Mouse (Mus musculus): ENCODE measurements around the gene Tbc1d2.
A peak's percentile ranks its signal among the peaks of the same experiment; 100 is the strongest.

The Tbc1d2 gene

DNA sequence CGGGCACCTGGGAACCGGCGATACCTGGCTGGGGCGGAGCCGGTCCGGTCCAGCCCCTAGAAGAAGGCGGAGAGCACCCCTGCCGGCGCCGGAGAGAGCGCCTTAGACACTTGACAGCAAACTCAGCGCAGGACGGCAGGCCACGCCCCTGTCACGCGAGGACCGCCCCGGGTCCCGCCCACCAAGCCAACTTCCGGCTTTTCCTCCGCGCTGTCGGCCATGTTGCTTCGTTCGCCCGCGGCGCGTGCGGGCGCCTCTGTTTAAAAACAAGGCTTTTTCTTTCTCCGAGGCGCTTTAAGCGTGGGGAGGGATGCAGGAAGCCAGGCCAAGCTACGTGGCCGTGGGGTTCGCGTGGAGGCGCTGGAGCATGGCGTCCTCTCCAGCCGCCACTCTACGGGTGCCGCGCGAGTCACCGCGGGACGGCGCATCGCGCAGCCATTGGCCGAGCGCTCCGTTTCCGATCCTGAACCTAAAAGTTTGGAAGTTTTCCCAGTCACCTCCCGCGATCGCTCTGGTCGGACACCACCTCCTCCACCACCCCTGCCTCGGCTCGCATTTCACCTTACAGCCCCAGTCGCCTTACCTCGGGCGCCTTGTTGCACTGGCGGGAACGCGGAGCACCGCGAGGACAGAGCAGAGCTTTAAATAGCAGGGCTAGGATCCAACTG lies at the start of gene Tbc1d2:
Gene Tbc1d2 (minus strand): TSS at position 124 of the 668 bp plus-strand sequence.
- DNase-seq = peak; percentile 96

DNA sequence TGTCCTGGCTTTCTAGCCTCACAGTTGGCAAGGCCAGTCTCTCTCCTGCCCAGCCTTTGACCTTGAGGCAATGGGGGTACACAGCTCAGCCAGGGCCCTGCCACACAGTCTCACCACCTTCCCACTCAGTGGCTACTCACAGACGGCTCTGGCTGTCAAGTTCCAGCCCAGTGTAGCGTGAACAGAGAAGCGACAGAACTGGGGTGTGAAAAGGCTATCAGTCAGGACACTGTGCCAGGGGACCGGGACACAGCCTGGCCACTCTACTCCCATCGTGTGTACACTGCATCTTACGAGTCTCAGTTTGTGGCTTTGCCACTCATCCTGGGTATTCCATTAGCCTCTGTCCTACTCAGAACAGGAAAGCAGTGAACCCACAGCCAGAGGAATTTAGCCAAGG lies 46.5 kb upstream of the Tbc1d2 start:
- DNase-seq = no peak

DNA sequence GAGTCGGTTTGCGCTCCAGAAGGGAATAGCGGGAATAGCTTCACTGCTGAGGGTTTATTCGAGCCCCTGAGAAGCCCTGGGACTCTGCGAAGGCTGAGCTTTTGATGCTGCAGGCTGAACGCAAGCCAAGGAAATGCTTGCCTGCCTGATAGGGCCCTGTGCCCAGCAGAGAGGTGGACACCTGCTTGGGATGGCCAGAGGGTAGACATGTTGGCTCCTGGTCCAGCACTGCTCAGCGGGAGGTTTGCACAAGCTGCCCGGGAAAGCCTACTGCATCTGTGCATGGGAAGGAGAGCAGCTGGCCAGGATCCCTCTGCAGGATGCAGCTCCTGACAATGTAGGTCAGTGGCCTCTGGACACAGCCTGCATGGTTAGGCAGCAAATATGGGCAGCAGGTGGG lies 40.6 kb upstream of the Tbc1d2 start:
- no peak for DNase-seq

DNA sequence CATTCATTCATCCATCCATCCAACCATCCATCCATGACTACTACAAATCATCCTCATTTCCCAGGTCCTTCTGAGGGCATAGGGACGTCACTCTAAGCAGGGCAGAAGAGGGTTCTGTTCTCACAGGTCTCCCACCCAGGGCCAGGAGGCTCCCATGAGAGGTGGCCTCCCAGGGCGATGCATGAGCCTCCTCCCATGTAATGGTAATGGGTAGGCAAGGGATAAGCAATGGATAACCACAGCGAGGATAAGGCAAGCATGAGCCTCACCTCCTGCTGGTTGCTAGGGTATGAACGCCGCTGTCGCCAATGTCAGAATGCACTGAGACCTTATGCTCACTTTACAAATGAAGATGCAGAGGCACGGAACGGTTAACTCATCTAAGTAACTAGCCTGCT lies 40.0 kb upstream of the Tbc1d2 start:
- no peak for DNase-seq

DNA sequence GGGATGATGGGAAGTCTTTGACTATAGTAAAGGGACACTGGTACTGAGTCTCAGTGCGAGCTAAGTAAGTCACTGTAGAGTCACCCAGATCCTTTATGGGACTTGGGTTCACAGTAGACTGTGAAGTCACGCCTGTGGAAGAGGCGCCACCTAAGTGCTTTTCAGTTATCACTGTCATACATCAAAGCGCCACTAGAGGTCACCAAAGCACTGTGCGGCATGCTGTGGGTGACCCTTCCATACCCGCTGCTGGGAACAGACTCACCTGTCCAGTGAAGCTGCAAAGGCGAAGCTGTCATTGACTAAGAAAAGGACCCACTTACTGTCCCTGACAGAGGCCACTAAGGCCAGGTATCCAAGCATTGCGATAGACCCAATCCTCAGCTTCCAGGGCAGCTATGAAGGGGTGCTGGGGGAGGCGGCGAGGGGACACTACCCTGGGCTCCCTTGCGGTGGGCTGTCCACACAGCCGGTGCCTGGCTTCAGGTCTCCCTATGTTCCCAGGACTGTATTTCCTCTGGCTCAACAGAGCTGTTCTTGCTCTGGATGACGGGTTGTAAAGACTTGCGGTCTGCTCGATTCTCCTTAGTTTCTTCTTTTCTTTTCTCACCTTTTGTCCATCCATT lies 39.5 kb upstream of the Tbc1d2 start:
- peak; percentile 85 for DNase-seq

DNA sequence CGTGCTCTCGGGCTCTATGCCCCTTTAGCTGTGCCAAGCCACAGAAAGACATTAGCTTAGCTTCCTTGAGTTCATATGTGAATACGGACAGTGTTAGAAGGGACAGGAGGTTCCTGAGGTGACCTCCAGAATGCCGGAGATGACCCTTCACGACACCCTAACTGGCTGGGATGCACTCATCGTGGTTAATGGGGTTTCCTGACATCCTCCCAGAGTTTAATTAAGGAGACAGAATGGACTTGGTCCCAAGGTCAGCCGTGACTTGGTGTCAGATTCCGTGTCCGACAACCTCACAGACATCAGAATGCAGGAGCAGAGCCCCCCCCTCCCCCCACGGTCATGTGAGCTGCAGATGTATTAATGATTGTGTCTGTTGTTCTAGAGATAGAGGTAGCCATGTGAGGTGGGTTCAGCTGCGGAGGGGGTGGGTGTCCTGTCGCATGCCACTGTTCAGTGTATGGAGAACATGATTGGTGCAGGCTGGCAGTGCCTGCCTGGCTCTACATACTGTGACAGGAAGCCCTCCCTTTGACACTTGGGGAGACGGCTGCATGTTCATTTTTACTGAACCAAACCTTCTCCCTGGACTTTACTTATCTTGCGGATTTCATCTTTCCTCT lies 38.3 kb upstream of the Tbc1d2 start:
- no peak for DNase-seq

DNA sequence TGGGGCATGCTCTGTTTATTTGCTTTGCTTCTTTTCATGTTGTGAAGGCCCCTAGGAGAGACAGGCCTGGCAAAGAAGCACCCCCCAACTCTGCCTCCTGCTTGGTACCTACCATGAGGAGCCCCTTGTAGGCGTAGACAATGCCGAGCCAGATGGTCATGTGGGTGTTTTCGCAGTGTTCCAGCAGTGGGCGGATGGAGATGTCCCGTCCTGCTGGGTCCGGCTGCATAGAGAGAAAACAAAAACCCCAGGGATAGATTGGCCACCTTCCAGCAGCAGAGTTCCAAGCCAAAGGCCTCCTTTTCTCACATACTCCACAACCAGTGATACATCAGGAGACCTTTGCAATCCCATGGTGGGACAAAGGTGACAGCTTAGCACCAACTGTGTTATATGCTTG lies 34.2 kb upstream of the Tbc1d2 start:
- DNase-seq = no peak

DNA sequence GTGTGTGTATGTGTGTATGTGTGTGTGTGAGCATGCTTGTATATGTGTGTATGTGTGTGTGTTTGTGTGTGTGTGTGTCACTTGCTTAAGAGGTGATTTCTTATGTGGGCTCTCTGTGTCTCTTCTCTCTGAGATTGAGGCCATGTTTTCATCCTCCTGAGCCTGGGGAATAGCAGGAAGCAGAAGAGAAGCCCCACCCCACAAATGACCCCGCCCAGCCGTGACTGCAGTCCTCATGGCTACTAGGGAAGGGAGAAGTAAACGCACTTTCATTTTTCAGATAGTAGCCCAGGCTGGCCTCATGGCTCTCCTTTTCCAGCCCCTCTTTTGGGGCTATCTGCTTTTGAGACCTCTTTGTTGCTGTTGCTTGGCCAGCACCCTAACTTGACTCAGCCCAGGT lies 26.6 kb upstream of the Tbc1d2 start:
- DNase-seq = no peak

DNA sequence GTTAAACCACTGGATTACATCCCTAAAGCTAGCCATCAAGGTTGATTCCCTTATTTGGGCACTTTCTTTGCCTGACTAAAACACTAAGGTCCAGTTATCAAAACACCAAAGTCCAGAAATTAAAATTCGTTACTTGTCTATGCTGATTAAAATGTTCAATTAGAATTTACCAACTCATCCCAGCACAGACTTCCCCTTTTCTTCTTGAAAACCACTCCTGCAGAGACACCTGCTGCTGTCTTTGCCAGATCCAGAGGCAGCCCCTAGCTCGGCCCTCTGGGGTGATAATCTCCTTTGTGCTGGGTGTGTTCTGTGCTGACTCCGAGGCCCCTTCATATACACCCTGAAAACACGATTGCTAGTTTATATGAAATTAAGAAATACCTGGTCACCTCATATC lies 26.0 kb upstream of the Tbc1d2 start:
- no peak for DNase-seq

DNA sequence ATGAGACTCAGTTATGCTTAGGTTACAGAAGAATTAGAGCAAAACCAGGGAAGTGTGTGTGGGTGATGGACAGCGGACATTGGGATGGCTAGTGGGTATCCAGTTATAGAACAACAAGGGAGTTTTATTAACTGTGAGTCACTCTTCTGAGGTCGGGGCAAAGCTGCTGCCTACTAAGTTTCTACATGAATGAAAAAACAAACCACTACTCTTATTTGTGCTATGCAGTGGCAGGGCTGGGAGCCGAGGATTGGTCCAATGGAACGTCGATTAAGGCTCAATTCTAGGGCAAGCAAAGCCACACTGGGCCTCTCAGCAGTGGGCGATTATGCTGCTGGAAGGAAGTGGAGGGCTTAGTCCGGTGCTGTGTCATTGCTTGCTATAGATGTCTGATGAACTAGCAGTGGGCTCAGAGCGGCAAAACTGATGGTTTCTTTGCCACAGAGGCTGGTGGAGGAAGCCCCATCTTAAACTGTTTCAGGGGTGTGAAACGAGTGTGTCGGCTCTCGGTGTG lies 25.3 kb upstream of the Tbc1d2 start:
- DNase-seq = no peak

DNA sequence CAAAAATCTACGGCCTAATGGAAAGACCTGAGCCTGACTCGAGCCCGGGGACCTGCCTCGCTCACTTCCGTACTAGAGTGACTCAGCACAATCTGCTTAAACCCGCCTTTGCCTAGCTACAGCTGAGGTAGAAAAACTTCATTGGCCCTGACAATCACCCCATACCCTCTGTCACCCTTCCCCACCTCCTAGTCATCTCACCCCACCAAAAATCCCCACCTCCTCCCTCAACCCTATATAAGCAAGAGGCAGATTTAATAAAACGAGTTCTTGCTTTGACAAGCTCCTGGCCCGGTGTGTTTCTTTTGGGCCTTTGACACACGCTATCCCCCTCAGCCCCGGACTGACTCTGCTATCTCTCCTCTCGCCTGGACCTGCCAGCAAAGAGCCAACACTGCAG lies 18.6 kb upstream of the Tbc1d2 start:
- DNase-seq = no peak

DNA sequence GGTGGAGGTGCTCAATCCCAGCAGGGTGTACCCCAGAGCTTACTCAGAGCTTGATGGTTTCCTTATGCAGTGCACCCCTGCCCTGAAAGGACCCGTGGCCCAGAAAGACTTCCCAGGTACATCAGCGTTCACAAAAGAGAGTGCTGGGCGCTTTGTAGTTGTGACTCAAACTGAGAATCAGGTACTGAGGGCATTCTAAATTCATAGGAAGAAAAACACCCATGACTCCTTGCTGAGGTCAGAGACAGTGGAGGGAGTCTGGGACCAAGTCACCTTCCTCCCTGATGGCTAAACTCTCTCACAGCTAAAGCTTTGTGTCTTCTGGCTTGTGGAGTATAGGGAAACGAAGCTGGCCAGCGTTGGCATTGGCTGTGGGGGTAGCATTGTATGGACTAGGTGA lies 16.4 kb upstream of the Tbc1d2 start:
- DNase-seq = no peak

DNA sequence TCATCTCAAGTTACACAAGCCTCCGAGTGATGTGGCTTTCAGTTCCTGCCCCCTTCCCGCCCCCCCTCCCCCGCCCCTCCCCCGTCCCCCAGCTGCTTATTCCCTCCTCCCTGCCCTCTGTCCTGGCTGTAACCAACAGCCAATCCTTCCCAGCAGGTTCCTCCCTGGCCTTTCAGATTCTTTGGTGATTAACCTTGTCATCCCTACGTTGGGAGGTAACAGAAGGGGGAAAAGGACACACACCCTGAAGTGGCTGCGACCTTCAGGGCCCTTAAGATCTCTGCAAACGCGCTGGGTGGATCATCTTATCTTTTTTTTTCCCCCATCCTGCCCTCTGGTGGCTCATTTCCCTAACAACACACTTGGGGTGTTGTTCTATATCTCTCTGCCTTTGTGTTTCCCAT lies 15.4 kb upstream of the Tbc1d2 start:
- DNase-seq = no peak

DNA sequence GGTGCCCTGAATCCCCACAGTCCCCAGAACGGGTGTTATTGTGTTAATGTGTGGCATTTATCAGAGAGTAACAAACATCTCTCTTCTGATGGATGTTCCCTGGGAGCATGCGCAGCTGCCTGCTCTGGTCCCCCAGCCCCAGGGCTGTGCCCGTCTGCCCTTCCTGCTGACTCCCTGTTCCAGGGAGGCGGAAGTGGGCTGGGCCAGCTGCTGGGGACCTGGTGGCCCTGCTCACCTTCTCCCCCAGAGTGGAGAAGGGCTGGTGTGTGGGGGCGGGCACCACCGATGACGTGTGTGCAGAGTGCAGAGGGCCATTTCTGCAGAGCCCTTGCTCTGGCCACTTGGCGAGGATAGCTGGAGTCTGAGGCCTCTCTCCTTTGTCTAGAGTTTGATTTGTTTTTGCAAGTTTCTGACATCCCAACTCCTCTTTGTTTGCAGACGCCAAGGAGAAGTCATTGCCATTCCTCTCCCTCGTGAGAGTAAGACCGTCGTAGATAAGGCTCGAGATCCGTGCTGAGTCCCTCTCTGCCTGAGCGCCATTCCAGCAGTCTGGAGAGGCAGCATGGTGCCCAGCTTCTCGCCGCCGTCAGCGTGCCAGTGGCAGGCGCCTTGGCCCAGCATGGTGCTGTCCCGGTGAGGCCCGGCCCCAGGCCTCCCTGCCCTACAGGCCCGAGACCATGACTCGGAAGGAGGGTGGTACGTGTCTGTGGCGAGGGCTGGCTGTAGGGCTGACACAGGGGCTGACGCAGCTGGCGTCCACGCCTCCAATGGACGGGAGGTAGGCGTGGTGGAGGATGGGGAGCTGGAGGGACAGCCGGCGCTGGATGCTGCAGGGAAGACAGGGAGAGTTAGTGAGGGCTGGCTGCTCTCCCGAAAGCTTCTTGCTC lies 14.4 kb upstream of the Tbc1d2 start:
- peak; percentile 44 for DNase-seq

DNA sequence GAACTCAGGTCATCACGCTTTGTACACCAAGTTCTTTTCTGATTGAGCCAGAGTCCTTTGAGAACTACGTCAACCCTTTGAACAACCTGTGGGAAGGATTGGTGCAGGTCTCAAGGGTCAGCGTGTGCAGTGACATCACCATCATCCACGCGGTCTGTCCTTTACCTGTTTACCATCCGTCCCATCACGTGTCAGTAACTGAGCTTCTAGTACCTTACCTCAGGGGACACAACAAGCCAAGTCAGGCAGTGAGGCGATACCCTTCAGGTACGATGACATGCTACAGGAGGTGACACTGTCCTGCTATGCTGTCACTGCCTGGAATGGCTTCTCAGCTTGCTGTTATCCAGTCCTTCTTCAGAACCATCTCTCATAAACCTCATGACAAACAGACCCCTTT lies 11.4 kb upstream of the Tbc1d2 start:
- DNase-seq = no peak

DNA sequence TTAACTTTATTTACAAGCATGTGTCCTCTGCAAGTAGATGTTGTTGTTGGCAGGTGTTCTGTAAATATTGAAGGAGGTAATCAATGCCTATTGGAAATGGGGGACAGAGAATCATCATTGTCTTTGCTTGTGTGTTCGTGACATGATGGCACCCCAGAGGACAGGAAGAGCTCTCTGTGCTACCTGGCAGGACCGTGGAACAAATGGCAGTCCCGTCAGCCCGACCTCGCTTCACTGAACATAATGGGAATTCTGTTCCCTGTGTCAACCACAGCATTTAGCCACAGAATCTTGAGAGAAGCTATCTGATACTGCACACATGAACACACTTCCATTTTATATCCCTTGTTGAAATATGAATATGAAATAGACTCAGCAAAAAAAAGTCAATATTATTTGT lies 8.9 kb upstream of the Tbc1d2 start:
- DNase-seq = no peak

DNA sequence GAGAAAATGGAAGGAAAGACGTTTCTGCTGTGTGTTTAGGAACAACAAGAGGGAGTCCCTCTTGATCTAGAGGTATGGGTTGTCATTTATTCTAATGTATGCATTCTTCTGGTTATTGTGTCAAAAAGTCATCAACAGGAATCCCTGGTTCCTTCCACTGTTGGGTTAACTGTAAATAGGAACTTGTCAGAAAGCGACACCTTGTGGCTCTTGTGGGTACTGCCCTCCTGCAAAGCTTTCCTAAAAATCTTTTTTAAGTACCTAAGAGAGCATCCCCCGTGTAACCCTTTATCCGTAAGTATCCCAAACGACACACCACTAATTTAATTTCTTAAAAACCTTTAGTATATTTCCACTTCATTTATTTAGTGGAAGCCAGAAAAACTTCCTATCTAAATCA lies 7.1 kb upstream of the Tbc1d2 start:
- peak; percentile 87 for DNase-seq

DNA sequence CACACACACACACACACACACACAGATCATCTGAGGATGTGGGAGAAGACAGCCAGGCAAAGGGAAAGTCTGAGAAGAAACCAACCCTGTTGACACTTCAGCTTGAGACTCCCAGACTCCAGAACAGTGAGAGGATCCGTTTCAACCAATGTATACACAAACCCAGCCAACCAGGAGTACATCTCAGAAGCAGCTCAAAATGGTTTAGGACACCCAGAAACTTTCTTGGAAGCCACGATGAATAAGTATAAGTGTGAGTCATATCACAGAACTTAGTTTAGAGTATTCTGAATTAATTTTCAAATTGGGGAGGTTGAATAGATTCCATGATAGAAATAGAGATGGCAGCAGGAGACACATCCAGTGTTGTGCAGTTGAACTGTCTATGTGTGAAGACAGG lies 5.9 kb upstream of the Tbc1d2 start:
- no peak for DNase-seq

DNA sequence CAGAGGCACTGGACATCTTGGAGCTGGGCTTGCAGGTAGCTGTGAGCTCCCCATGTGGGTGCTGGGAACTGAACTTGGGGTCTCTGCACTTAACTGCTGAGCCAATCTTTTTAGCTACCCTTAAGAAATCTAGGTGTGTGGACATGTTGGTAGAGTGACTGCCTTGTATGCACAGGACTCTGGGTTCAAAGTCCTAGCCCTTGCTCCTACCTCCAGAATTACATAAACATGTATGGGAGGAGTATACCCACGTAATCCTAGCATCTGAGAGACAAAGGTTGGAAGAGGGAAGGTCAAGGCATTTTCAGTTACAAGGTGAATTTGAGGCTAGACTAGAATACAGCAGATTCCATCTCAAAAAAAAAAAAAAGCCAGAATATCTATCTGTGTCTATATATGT lies 5.3 kb upstream of the Tbc1d2 start:
- no peak for DNase-seq

DNA sequence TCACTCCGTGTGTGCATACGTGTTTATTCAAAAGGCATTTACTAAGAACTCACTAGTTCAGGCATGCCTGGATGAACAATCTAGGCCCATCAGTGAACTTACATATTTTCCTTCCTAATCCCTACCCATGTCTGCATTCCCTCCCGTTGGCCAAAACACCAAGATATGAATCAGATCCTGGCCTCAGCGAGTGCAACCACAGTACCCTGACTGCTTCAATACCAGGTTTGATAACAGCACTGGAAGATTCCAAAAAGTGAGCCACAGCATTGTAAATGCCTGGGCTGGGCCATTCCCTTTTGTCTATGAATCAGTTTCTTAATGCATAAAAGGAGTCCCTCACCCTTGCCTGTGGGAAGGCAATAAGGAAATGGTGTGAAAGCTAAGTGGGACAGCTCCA lies 848 bp downstream of the Tbc1d2 start:
- DNase-seq = no peak

DNA sequence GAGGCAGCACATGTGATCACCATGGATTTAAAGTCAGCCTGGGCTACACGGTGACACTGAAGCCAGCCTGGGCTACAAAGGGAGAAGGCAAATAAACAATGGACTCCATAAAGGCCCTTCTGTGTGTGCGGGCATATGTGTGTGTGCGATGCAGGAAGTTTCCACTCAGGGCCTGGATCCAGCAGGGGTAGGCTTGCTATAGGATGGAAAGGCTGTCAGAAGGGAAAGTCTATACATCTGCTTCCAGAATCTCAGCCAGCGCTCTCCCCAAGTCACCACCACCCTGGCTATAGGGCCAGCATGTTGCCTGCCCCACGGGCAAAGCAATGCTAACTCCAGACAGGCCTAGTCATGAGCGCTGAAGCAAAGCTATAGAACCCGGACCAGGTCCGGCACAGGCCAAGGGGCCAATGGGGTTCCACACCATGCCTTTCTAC lies 6.3 kb downstream of the Tbc1d2 start:
- DNase-seq = no peak

DNA sequence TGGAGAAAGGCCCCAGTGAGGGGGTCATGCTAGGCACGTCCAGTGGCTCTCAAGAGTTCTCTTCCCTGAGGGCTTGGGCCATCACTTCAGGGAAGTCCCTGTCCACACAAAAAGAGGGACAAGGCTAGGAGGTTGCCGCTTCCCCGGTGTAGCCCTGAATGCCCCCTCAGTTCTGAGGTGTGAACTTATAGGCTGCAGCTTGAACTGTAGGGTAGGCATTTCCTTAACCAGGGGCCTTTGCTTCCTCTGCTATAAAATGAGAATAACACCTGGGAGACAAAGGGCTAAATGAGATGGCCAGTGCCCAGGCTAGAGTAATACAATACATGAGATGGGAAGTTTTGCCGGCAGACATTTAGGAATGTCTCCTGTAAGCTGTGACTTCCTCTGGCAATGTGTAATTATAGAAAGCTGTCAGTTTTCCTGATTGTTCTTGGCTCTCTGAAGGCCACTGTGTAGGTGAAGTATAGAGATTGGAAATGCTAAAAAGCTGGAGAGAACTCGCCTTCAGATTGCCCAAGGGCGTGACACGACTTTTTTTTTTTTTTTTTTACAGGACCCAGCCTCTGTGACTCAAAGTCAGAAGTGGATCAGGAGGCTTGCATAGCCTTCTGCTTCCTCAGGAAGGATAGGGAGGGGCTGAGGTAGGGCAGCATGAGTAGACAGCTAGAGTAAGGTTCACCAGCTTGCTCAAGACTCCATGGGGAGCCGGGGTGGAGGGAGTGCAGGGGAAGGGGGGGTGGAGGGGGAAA lies 6.9 kb downstream of the Tbc1d2 start:
- DNase-seq = peak; percentile 73

DNA sequence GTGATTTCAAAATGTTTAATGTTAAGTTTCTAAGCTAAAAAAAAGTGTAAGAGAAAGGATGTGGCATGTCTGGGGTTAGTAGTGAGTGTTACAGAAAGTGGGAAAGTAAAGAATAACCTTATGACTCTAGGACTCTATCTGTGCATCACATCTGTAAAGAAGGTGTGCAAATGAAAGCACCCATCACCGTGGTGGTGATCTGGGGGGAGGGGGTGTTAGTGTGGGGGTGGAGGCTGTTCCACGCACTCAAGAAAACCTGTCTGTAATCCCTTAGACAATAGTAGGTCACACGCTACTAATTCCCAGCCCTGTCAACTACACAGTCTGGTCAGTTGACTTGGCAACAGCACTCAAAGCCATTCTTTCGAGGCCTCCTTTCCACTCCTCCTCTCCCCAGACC lies 8.7 kb downstream of the Tbc1d2 start:
- DNase-seq = no peak
